Mouse (Mus musculus): ENCODE data around the gene Pakap. TPM values are rescaled to one million over a fixed set of nuclear protein-coding genes. Genes with fewer than 3 reads are reported as not detected.

The Pakap gene
- polyA plus RNA-seq, 1 experiment from 2014 or later = 25.7 TPM

DNA sequence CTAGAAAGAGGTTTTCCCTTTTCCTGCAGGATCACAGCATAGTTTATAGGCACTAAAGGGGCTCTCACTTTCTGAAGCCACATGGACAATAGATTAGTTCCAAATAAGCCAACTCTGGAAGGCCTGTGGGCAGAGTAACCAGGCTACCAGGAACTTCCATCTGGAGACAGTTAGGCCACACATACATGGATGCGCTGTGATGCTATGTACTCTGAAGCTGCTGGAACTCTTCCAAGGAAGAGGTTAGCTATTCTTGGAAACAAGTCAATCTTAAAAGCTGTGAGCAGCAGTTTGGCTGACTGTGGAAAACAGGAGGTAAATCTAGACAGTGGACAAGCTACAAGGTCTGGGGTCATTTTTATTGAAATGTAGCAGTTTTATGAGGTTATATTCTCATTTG lies 196.4 kb downstream of the Pakap start:
- peaks cover 10% of the 10 kb centered on the region for H3K4me1 ChIP-seq (ENCODE audit: control insufficient read depth, insufficient read depth, low read length)
- no peak overlapping the region for H3K9ac ChIP-seq (ENCODE audit: low read length)
- H3K27me3 ChIP-seq (ENCODE audit: control insufficient read depth, insufficient read depth, low read length) = no peaks in the 10 kb centered on the region
- H3K36me3 ChIP-seq (ENCODE audit: control insufficient read depth, insufficient read depth, low read length) = no peaks in the 10 kb centered on the region
- H3K4me2 ChIP-seq (ENCODE audit: low read depth, low read length) = no peak overlapping the region
- peak; percentile 29; the same call in 1 of the 2 replicates for ATAC-seq (ENCODE audit: insufficient read depth, low FRiP score)
- 39% methylated on average over 1 of the region's 1 CpGs for WGBS
- H3K9me3 ChIP-seq (replicated peaks; ENCODE audit: control insufficient read depth, low read length) = no peaks in the 10 kb centered on the region
- no peak overlapping the region for H3K4me3 ChIP-seq (replicated peaks; ENCODE audit: low read length)
- peak overlapping the region; percentile 51; the same call in 1 of the 2 replicates for H3K27ac ChIP-seq (ENCODE audit: low read length)

DNA sequence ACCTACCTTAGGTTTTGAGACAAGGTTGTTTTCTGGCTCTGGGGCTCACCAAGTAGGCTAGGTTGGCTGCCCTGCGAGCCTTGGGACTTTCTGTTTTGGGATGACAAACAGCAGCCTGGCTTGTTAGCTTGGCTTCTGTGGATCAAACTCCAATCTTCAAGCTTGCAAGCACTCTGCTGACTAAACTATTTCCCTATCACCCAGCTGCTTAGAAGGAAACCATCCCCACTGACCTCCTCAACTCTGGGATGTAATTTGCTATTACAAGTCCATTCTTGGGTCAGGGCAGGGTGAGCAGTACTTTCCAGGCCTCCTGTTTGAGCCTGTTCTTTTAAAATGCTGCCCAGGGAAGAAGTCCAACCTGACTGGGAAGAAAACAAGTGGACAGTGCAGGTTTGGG lies 196.9 kb downstream of the Pakap start:
- no peaks in the 10 kb centered on the region for H3K9me3 ChIP-seq (replicated peaks; ENCODE audit: control insufficient read depth, low read length)
- no peak for ATAC-seq (ENCODE audit: insufficient read depth, low FRiP score)
- no peaks in the 10 kb centered on the region for H3K27me3 ChIP-seq (ENCODE audit: control insufficient read depth, insufficient read depth, low read length)
- WGBS = 74% methylated on average over 1 of the region's 1 CpGs
- H3K4me3 ChIP-seq (replicated peaks; ENCODE audit: low read length) = no peak overlapping the region
- peaks cover 10% of the 10 kb centered on the region for H3K4me1 ChIP-seq (ENCODE audit: control insufficient read depth, insufficient read depth, low read length)
- H3K27ac ChIP-seq (ENCODE audit: low read length) = peak overlapping the region; percentile 58
- no peaks in the 10 kb centered on the region for H3K36me3 ChIP-seq (ENCODE audit: control insufficient read depth, insufficient read depth, low read length)
- no peak overlapping the region for H3K4me2 ChIP-seq (ENCODE audit: low read depth, low read length)
- no peak overlapping the region for H3K9ac ChIP-seq (ENCODE audit: low read length)

DNA sequence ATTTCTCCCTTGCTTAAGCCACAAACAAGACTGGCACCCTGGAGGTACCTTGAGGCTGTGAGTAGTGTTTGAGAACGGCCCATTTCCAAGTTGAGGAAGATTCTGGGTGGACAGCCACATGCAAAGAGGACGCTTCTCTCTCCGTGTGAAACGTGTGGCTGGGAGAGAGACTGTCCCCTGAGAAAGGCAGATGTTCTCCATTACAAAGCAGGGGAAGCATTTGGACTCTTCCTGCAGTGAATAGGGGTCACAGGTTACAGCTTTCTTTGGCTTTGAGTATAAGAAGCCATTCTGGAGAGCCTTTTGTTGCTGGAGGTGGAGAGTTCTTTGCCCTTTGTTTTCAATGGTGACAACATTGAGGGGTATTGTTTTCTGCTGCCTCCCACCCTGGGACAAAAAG lies 197.8 kb downstream of the Pakap start:
- Histone ChIP-seq H3K4me1 (ENCODE audit: control insufficient read depth, insufficient read depth, low read length) (peaks cover 10% of the 10 kb centered on the region), H3K9me3 (replicated peaks; ENCODE audit: control insufficient read depth, low read length) (no peaks in the 10 kb centered on the region), H3K4me3 (replicated peaks; ENCODE audit: low read length) (no peak overlapping the region), H3K36me3 (ENCODE audit: control insufficient read depth, insufficient read depth, low read length) (no peaks in the 10 kb centered on the region), H3K9ac (ENCODE audit: low read length) (no peak overlapping the region), H3K4me2 (ENCODE audit: low read depth, low read length) (no peak overlapping the region), H3K27me3 (ENCODE audit: control insufficient read depth, insufficient read depth, low read length) (no peaks in the 10 kb centered on the region), H3K27ac (ENCODE audit: low read length) (no peak overlapping the region)
- no peak for ATAC-seq (ENCODE audit: insufficient read depth, low FRiP score)
- 48% methylated on average over 4 of the region's 4 CpGs for WGBS

DNA sequence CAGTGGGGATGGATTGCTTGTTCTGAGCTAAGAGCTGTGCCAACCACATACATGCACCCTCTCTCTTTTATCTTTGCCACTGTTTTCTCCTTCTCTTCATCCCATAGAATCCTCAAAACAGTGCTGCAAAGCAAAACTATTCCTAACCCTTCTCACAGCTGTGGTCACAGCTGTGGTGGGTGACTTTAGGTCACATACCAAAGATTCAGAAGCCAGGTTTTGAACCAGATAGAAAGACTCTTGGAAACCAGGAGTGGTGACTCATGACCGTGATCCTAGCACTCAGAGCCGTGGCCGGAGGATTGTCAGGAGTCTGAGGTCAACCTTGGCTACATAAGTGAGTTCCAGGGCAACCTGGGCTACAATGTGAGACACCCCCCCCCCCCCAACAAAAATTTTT lies 201.0 kb downstream of the Pakap start:
- Histone ChIP-seq H3K36me3 (ENCODE audit: control insufficient read depth, insufficient read depth, low read length) (no peaks in the 10 kb centered on the region), H3K4me2 (ENCODE audit: low read depth, low read length) (no peak overlapping the region), H3K4me3 (replicated peaks; ENCODE audit: low read length) (no peak overlapping the region), H3K9ac (ENCODE audit: low read length) (no peak overlapping the region), H3K9me3 (replicated peaks; ENCODE audit: control insufficient read depth, low read length) (no peaks in the 10 kb centered on the region), H3K4me1 (ENCODE audit: control insufficient read depth, insufficient read depth, low read length) (peaks cover 13% of the 10 kb centered on the region), H3K27me3 (ENCODE audit: control insufficient read depth, insufficient read depth, low read length) (no peaks in the 10 kb centered on the region), H3K27ac (ENCODE audit: low read length) (no peak overlapping the region)
- ATAC-seq (ENCODE audit: insufficient read depth, low FRiP score) = no peak
- WGBS = 62% methylated on average over 3 of the region's 3 CpGs

DNA sequence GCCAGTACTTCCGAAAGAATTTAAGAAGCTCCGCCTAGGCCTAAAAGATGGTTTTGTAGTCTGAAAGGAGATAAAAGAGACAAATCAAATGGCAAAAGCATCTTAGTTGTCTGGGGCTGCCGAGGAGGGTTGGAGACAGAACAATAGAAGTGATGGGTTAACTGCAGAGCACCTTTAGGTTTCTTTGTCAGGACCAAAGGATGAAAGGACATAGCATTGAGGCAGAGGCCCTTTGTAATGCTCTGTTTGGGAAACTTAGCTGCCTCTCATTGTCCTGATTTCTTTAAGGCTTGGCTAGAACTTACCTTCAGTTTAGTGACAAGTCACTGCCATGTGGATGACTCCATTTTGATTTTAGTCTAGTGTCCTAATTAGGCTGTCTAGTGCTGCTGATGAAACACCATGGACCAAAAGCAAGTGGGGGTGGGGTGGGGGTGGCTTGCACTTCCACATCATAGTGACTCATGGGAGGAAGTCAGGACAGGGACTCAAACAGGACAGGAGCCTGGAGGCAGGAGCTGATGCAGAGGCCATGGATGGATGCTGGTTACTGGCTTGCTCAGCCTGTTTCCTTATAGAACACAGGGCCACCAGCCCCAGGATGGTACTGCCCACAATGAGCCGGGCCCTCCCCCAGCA lies 202.3 kb downstream of the Pakap start:
- ATAC-seq (ENCODE audit: insufficient read depth, low FRiP score) = no peak

DNA sequence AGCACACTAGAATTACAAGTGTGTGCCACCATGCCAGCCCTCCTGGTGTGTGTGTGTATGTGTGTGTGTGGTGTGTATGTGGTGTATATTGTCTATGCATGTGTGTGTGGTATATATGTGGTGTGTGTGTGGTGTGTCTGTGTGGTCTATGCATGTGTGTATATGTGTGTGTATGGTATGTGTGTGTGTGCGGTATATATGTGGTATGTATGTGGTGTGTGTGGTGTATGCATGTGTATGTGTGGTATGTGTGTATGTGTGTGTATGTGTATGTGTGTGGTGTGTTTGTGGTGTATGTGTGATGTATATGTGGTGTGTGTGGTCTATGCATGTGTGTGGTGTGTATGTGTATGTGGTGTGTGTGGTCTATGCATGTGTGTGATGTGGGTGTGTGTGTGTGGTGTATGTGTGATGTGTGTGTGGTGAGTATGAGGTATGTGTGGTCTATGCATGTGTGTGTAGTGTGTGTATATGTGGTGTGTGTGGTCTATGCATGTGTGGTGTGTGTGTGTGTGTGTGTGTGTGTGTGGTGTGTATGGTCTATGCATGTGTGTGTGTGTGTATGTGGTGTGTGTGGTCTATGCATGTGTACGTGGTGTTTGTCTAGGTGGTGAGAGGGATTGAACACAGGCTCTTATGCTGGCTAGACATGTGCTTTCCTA lies 203.7 kb downstream of the Pakap start:
- Histone ChIP-seq H3K27ac (ENCODE audit: low read length) (no peak overlapping the region), H3K4me3 (replicated peaks; ENCODE audit: low read length) (no peak overlapping the region), H3K4me1 (ENCODE audit: control insufficient read depth, insufficient read depth, low read length) (peaks cover 3% of the 10 kb centered on the region; the same call in 1 of the 2 replicates), H3K4me2 (ENCODE audit: low read depth, low read length) (no peak overlapping the region), H3K9me3 (replicated peaks; ENCODE audit: control insufficient read depth, low read length) (no peaks in the 10 kb centered on the region), H3K27me3 (ENCODE audit: control insufficient read depth, insufficient read depth, low read length) (no peaks in the 10 kb centered on the region), H3K36me3 (ENCODE audit: control insufficient read depth, insufficient read depth, low read length) (no peaks in the 10 kb centered on the region), H3K9ac (ENCODE audit: low read length) (no peak overlapping the region)
- 93% methylated on average over 2 of the region's 2 CpGs for WGBS
- peak; percentile 50; the same call in 1 of the 2 replicates for ATAC-seq (ENCODE audit: insufficient read depth, low FRiP score)

More for the DNA sequence above, 202.3 kb downstream of the Pakap start:
- H3K9me3 ChIP-seq (replicated peaks; ENCODE audit: control insufficient read depth, low read length) = no peaks in the 10 kb centered on the region
- H3K4me1 ChIP-seq (ENCODE audit: control insufficient read depth, insufficient read depth, low read length) = peaks cover 5% of the 10 kb centered on the region
- no peaks in the 10 kb centered on the region for H3K27me3 ChIP-seq (ENCODE audit: control insufficient read depth, insufficient read depth, low read length)
- no peak overlapping the region for H3K9ac ChIP-seq (ENCODE audit: low read length)
- no peaks in the 10 kb centered on the region for H3K36me3 ChIP-seq (ENCODE audit: control insufficient read depth, insufficient read depth, low read length)
- H3K27ac ChIP-seq (ENCODE audit: low read length) = no peak overlapping the region
- H3K4me2 ChIP-seq (ENCODE audit: low read depth, low read length) = no peak overlapping the region
- no peak overlapping the region for H3K4me3 ChIP-seq (replicated peaks; ENCODE audit: low read length)
- 75% methylated on average over 4 of the region's 4 CpGs for WGBS

DNA sequence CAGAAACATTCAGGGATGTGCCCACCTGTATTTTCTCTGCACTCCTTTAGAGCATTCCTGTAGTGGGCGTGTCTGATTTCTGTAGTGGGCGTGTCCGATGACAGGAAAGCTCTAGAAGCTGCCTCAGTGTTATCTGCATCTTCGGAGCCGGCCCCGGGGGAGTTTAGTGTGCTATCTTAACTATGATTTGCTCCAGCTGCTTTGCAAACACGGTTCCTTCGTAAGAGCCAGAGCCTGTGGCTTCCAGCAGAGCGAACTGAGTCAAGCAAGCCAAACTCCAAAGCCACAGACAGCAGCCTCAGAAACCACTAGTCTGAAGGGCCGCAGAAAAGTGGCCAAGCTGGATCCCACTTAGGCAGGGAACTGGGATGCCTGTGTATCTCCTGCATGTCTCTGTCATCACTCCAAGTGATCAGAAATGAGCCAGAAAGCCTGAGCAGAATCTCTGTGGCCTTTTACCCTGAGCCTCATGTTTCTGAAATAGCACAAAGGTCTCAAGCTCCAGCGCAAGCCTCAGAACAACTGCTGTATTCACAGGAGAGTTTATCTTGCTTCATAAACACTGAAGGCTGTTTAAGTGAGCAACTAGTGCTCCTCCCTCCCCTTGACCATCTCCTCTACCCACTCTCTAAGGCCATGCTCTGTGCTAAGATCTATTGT lies 205.0 kb downstream of the Pakap start:
- Histone ChIP-seq H3K4me1 (ENCODE audit: control insufficient read depth, insufficient read depth, low read length) (peaks cover 3% of the 10 kb centered on the region; the same call in 1 of the 2 replicates), H3K27ac (ENCODE audit: low read length) (peak overlapping the region; percentile 5; the same call in 1 of the 2 replicates), H3K9me3 (replicated peaks; ENCODE audit: control insufficient read depth, low read length) (no peaks in the 10 kb centered on the region), H3K36me3 (ENCODE audit: control insufficient read depth, insufficient read depth, low read length) (no peaks in the 10 kb centered on the region), H3K27me3 (ENCODE audit: control insufficient read depth, insufficient read depth, low read length) (no peaks in the 10 kb centered on the region), H3K9ac (ENCODE audit: low read length) (no peak overlapping the region), H3K4me2 (ENCODE audit: low read depth, low read length) (no peak overlapping the region), H3K4me3 (replicated peaks; ENCODE audit: low read length) (no peak overlapping the region)
- 25% methylated on average over 11 of the region's 11 CpGs for WGBS
- ATAC-seq (ENCODE audit: insufficient read depth, low FRiP score) = no peak

DNA sequence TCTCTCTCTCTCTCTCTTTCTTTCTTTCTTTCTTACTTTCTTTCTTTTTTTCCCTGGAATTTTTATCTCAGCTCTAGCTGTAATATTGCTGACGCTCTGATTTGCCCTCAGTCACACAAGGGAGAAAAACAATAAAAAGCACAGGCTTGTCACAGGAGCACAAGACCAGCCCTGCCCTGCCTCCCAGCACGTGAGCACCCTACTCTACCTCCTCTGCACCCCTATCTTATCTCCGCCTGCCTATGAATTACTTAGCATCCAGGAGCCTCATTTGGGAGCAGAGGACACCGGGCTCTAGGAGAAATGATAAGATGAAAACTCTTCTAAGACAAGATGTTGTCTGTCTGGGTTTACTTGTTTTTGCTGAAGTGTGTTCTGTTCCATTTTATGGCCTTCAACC lies 206.5 kb downstream of the Pakap start:
- H3K4me1 ChIP-seq (ENCODE audit: control insufficient read depth, insufficient read depth, low read length) = peaks cover 3% of the 10 kb centered on the region; the same call in 1 of the 2 replicates
- no peaks in the 10 kb centered on the region for H3K36me3 ChIP-seq (ENCODE audit: control insufficient read depth, insufficient read depth, low read length)
- no peak overlapping the region for H3K27ac ChIP-seq (ENCODE audit: low read length)
- H3K27me3 ChIP-seq (ENCODE audit: control insufficient read depth, insufficient read depth, low read length) = no peaks in the 10 kb centered on the region
- no peaks in the 10 kb centered on the region for H3K9me3 ChIP-seq (replicated peaks; ENCODE audit: control insufficient read depth, low read length)
- H3K4me2 ChIP-seq (ENCODE audit: low read depth, low read length) = no peak overlapping the region
- H3K4me3 ChIP-seq (replicated peaks; ENCODE audit: low read length) = no peak overlapping the region
- H3K9ac ChIP-seq (ENCODE audit: low read length) = no peak overlapping the region
- no peak for ATAC-seq (ENCODE audit: insufficient read depth, low FRiP score)
- WGBS = 54% methylated on average over 4 of the region's 4 CpGs

DNA sequence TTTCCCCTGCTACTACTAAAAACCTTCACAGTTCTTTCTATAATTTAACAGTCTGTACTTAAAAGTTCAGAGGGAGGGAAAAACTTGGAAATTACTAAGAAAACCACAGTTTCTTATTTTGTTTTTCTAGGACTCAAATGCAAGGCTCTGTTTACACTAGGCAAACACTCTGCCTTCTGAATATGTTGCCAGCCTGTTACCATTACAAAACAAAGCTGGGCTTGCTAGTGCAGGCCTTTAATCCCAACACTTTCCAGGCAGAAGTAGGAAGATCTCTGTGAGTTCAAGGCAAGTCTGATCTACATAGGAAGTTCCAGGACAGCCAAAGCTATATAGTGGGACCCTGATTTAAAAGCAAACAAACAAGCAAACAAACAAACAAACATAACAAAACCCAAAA lies 207.6 kb downstream of the Pakap start:
- H3K4me1 ChIP-seq (ENCODE audit: control insufficient read depth, insufficient read depth, low read length) = peaks cover 3% of the 10 kb centered on the region; the same call in 1 of the 2 replicates
- no peak overlapping the region for H3K9ac ChIP-seq (ENCODE audit: low read length)
- H3K36me3 ChIP-seq (ENCODE audit: control insufficient read depth, insufficient read depth, low read length) = no peaks in the 10 kb centered on the region
- no peak for ATAC-seq (ENCODE audit: insufficient read depth, low FRiP score)
- no peaks in the 10 kb centered on the region for H3K27me3 ChIP-seq (ENCODE audit: control insufficient read depth, insufficient read depth, low read length)
- no peak overlapping the region for H3K4me2 ChIP-seq (ENCODE audit: low read depth, low read length)
- no peak overlapping the region for H3K4me3 ChIP-seq (replicated peaks; ENCODE audit: low read length)
- H3K27ac ChIP-seq (ENCODE audit: low read length) = no peak overlapping the region
- no peaks in the 10 kb centered on the region for H3K9me3 ChIP-seq (replicated peaks; ENCODE audit: control insufficient read depth, low read length)

Data from stomach, embryonic 16.5 days (tissue).